Mouse (Mus musculus) neural tube, embryonic 14.5 days (tissue): Measurements from ENCODE around the gene Frmd6. TPM values are rescaled to one million over a fixed set of nuclear protein-coding genes. Genes with fewer than 3 reads are reported as not detected.

ENCODE experiments used
- ATAC-seq: fragments of 200-750 bp; cut with Nextera tagmentation; 2 replicates; pipeline ENCODE4 v1.8.0; 2017; ENCODE audit warnings: low read depth, mild to moderate bottlenecking, moderate TSS enrichment, moderate library complexity
- H3K27ac ChIP-seq: fragments of 300-500 bp; sonication (generic); 2 replicates; pipeline ENCODE4 v1.5.1; 2014; ENCODE audit warnings: low read depth, mild to moderate bottlenecking, control low read depth, low read length, moderate library complexity, mixed read lengths
- H3K27me3 ChIP-seq: fragments of 300-500 bp; sonication (generic); 2 replicates; pipeline ENCODE4 v1.6.1; 2014; ENCODE audit warnings: low read length; ENCODE audit not compliant: control insufficient read depth, insufficient read depth
- H3K36me3 ChIP-seq: fragments of 300-500 bp; sonication (generic); 2 replicates; pipeline ENCODE4 v1.6.1; 2014; ENCODE audit warnings: low read length, mixed read lengths; ENCODE audit not compliant: control insufficient read depth, insufficient read depth
- H3K4me1 ChIP-seq: fragments of 300-500 bp; sonication (generic); 2 replicates; pipeline ENCODE4 v1.6.1; 2014; ENCODE audit warnings: low read length; ENCODE audit not compliant: control insufficient read depth, insufficient read depth
- H3K4me2 ChIP-seq: fragments of 300-500 bp; sonication (generic); 2 replicates; pipeline ENCODE4 v1.6.1; 2014; ENCODE audit warnings: mild to moderate bottlenecking, low read depth, low read length, control low read depth
- H3K4me3 ChIP-seq: fragments of 300-500 bp; sonication (generic); 2 replicates; pipeline ENCODE4 v1.5.1; 2014; ENCODE audit warnings: low read depth, low read length, control low read depth, mixed read lengths
- H3K9ac ChIP-seq: fragments of 300-500 bp; sonication (generic); replicated peaks from 2 replicates; pipeline ENCODE4 v1.6.1; 2014; ENCODE audit warnings: low read depth, mild to moderate bottlenecking, control low read depth, low read length, mixed read lengths
- H3K9me3 ChIP-seq: fragments of 300-500 bp; sonication (generic); 2 replicates; pipeline ENCODE4 v1.6.1; 2016; ENCODE audit warnings: low read length; ENCODE audit not compliant: control insufficient read depth
- WGBS: fragments of 180-500 bp; shearing (Covaris S2); extraction: QIAGEN DNeasy Blood & Tissue Kit; methylation state at CpG from one replicate; pipeline ENCODE4 v1.1.7; 2014; 5-methylcytosine and 5-hydroxymethylcytosine counted together
- polyA plus RNA-seq: library from polyadenylated mRNA; unstranded; fragments of >200 nt; fragmentation: Nextera tagmentation; extraction: Ambion mirVana; gene quantifications from 2 replicates; pipeline ENCODE4 v1.2.1, GENCODE M21; 2014

Gene Frmd6
- polyA plus RNA-seq, 1 experiment from 2014 or later: 7.3 TPM

GRCm38 (mm10) chr12:70834043-70834442, 8.7 kb downstream of the Frmd6 start:
- no peaks in the 10 kb centered on the region for H3K36me3 ChIP-seq
- H3K9me3 ChIP-seq: no peaks in the 10 kb centered on the region
- ATAC-seq: no peak
- H3K27me3 ChIP-seq: no peaks in the 10 kb centered on the region
- H3K9ac ChIP-seq: no peak overlapping the region
- H3K27ac ChIP-seq: no peak overlapping the region
- peaks cover 10% of the 10 kb centered on the region; the same call in 1 of the 2 replicates for H3K4me1 ChIP-seq
- no peak overlapping the region for H3K4me2 ChIP-seq
- 77% methylated on average over 4 of the region's 4 CpGs for WGBS
- no peak overlapping the region for H3K4me3 ChIP-seq

- Histone ChIP-seq H3K4me3 (no peak overlapping the region), H3K4me1 (peaks cover 2% of the 10 kb centered on the region; the same call in 1 of the 2 replicates), H3K36me3 (no peaks in the 10 kb centered on the region), H3K9ac (no peak overlapping the region), H3K27ac (no peak overlapping the region), H3K9me3 (no peaks in the 10 kb centered on the region), H3K27me3 (no peaks in the 10 kb centered on the region), H3K4me2 (no peak overlapping the region)
- 80% methylated on average over 5 of the region's 5 CpGs for WGBS
- no peak for ATAC-seq
Observed at GRCm38 (mm10) chr12:70835004-70835403, 9.7 kb downstream of the Frmd6 start.

- WGBS: 72% methylated on average over 12 of the region's 12 CpGs
- ATAC-seq: no peak
Observed at GRCm38 (mm10) chr12:70837792-70838321, 12.5 kb downstream of the Frmd6 start.

GRCm38 (mm10) chr12:70845371-70845770, 20.1 kb downstream of the Frmd6 start:
- no peak overlapping the region for H3K4me2 ChIP-seq
- no peak for ATAC-seq
- H3K9ac ChIP-seq: no peak overlapping the region
- no peaks in the 10 kb centered on the region for H3K27me3 ChIP-seq
- no peak overlapping the region for H3K4me3 ChIP-seq
- 92% methylated on average over 2 of the region's 2 CpGs for WGBS
- H3K36me3 ChIP-seq: no peaks in the 10 kb centered on the region
- no peak overlapping the region for H3K27ac ChIP-seq
- H3K9me3 ChIP-seq: no peaks in the 10 kb centered on the region
- no peaks in the 10 kb centered on the region for H3K4me1 ChIP-seq

More at GRCm38 (mm10) chr12:70837792-70838321, 12.5 kb downstream of the Frmd6 start:
- H3K4me3 ChIP-seq: no peak overlapping the region
- no peak overlapping the region for H3K9ac ChIP-seq
- H3K4me2 ChIP-seq: no peak overlapping the region
- no peaks in the 10 kb centered on the region for H3K4me1 ChIP-seq
- no peak overlapping the region for H3K27ac ChIP-seq
- no peaks in the 10 kb centered on the region for H3K9me3 ChIP-seq
- no peaks in the 10 kb centered on the region for H3K36me3 ChIP-seq
- no peaks in the 10 kb centered on the region for H3K27me3 ChIP-seq

GRCm38 (mm10) chr12:70849024-70849423, 23.7 kb downstream of the Frmd6 start:
- Histone ChIP-seq H3K27ac (no peak overlapping the region), H3K4me1 (no peaks in the 10 kb centered on the region), H3K9ac (no peak overlapping the region), H3K9me3 (no peaks in the 10 kb centered on the region), H3K36me3 (no peaks in the 10 kb centered on the region), H3K27me3 (no peaks in the 10 kb centered on the region), H3K4me2 (no peak overlapping the region), H3K4me3 (no peak overlapping the region)
- 94% methylated on average over 9 of the region's 9 CpGs for WGBS
- no peak for ATAC-seq

GRCm38 (mm10) chr12:70849517-70850291, 24.4 kb downstream of the Frmd6 start:
- Histone ChIP-seq H3K4me1 (no peaks in the 10 kb centered on the region), H3K4me3 (no peak overlapping the region), H3K36me3 (no peaks in the 10 kb centered on the region), H3K9ac (no peak overlapping the region), H3K4me2 (no peak overlapping the region), H3K27ac (no peak overlapping the region), H3K27me3 (no peaks in the 10 kb centered on the region), H3K9me3 (no peaks in the 10 kb centered on the region)
- WGBS: 59% methylated on average over 11 of the region's 11 CpGs
- ATAC-seq: no peak

- 49% methylated on average over 7 of the region's 7 CpGs for WGBS
- H3K9ac ChIP-seq: no peak overlapping the region
- no peaks in the 10 kb centered on the region for H3K27me3 ChIP-seq
- ATAC-seq: no peak
- no peaks in the 10 kb centered on the region for H3K4me1 ChIP-seq
- H3K27ac ChIP-seq: no peak overlapping the region
- no peak overlapping the region for H3K4me2 ChIP-seq
- no peaks in the 10 kb centered on the region for H3K9me3 ChIP-seq
- H3K36me3 ChIP-seq: no peaks in the 10 kb centered on the region
- no peak overlapping the region for H3K4me3 ChIP-seq
Observed at GRCm38 (mm10) chr12:70851342-70851960, 26.1 kb downstream of the Frmd6 start.

- WGBS: 53% methylated on average over 6 of the region's 6 CpGs
- Histone ChIP-seq H3K9ac (no peak overlapping the region), H3K27me3 (no peaks in the 10 kb centered on the region), H3K27ac (no peak overlapping the region), H3K4me3 (no peak overlapping the region), H3K36me3 (no peaks in the 10 kb centered on the region), H3K4me1 (no peaks in the 10 kb centered on the region), H3K4me2 (no peak overlapping the region), H3K9me3 (no peaks in the 10 kb centered on the region)
- ATAC-seq: no peak
Observed at GRCm38 (mm10) chr12:70853026-70853425, 27.7 kb downstream of the Frmd6 start.

GRCm38 (mm10) chr12:70855678-70856077, 30.4 kb downstream of the Frmd6 start:
- H3K27me3 ChIP-seq: no peaks in the 10 kb centered on the region
- H3K36me3 ChIP-seq: no peaks in the 10 kb centered on the region
- ATAC-seq: no peak
- no peak overlapping the region for H3K9ac ChIP-seq
- H3K9me3 ChIP-seq: no peaks in the 10 kb centered on the region
- no peaks in the 10 kb centered on the region for H3K4me1 ChIP-seq
- H3K4me3 ChIP-seq: no peak overlapping the region
- H3K27ac ChIP-seq: no peak overlapping the region
- H3K4me2 ChIP-seq: no peak overlapping the region
- WGBS: 78% methylated on average over 6 of the region's 6 CpGs
